Mouse (Mus musculus) ES-Bruce4 (cell line): ENCODE measurements around the gene Ssh1. TPM values are rescaled to one million over a fixed set of nuclear protein-coding genes. Genes with fewer than 3 reads are reported as not detected.

Source experiments
- H3K27ac ChIP-seq: 2 replicates; pipeline ENCODE4 v1.5.1; 2012; ENCODE audit warnings: low read length, inconsistent platforms; ENCODE audit not compliant: insufficient read depth
- H3K27me3 ChIP-seq: 2 replicates; pipeline ENCODE4 v1.6.1; 2012; ENCODE audit warnings: mild to moderate bottlenecking, low read length, inconsistent platforms; ENCODE audit not compliant: control insufficient read depth, poor library complexity, insufficient read depth, severe bottlenecking
- H3K36me3 ChIP-seq: 2 replicates; pipeline ENCODE4 v1.6.1; 2012; ENCODE audit warnings: inconsistent platforms, mild to moderate bottlenecking, low read length, moderate library complexity; ENCODE audit not compliant: control insufficient read depth, poor library complexity, insufficient read depth, severe bottlenecking
- H3K4me1 ChIP-seq: one replicate; pipeline ENCODE4 v1.8.1; 2011; ENCODE audit warnings: low read length; ENCODE audit not compliant: control insufficient read depth, insufficient read depth
- H3K4me3 ChIP-seq: 2 replicates; pipeline ENCODE4 v1.5.1; 2011; ENCODE audit warnings: low read depth, mild to moderate bottlenecking, low read length
- H3K9ac ChIP-seq: 2 replicates; pipeline ENCODE4 v1.6.1; 2012; ENCODE audit warnings: low read depth, mild to moderate bottlenecking, inconsistent platforms; ENCODE audit not compliant: poor library complexity, severe bottlenecking
- H3K9me3 ChIP-seq: replicated peaks from 2 replicates; pipeline ENCODE4 v1.6.1; 2012; ENCODE audit warnings: mild to moderate bottlenecking, low read length, inconsistent platforms; ENCODE audit not compliant: control insufficient read depth, poor library complexity, insufficient read depth, severe bottlenecking
- CTCF ChIP-seq: IDR thresholded peaks from one replicate; pipeline ENCODE4 v1.8.1; 2011; ENCODE audit warnings: low read depth, low read length
- EP300 ChIP-seq: IDR thresholded peaks from 2 replicates; pipeline ENCODE4 v1.6.1; 2011; ENCODE audit warnings: low read depth, low read length; ENCODE audit not compliant: insufficient read depth
- POLR2A ChIP-seq: IDR thresholded peaks from one replicate; pipeline ENCODE4 v1.8.1; 2011; ENCODE audit warnings: low read length; ENCODE audit not compliant: insufficient read depth
- polyA plus RNA-seq: library from polyadenylated mRNA; stranded (reverse); fragments of >200 nt; gene quantifications from 2 replicates; pipeline ENCODE4 v1.2.4, GENCODE M21; 2011; ENCODE audit warnings: low read depth; ENCODE audit not compliant: missing spikeins, insufficient read depth, insufficient read length

The Ssh1 gene
- polyA plus RNA-seq, 1 experiment: 23.5 TPM

DNA sequence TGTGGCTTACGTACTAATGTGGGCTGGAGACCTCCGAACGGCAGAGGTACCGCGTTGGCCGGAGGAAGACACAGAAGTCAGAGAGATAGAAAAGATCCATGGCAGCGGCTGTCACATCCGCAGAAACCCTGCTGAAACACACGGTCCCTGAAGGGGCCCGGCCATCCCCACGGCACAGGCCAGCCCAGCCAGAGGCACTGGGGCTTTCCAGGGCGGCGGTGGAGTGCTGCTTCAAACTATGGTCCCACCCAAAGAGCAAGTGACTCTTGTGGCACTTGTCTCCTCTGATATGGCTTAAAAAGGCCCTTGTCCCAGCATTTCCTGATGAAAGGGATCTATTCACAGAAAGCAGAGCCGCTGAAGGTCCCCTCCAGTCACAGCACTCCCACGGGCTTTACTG lies 19.1 kb downstream of the Ssh1 start:
- H3K27me3 ChIP-seq: no peaks in the 10 kb centered on the region
- no peaks in the 10 kb centered on the region; the same call in 1 of the 2 replicates for H3K9me3 ChIP-seq
- no peak overlapping the region for H3K9ac ChIP-seq
- H3K36me3 ChIP-seq: no peaks in the 10 kb centered on the region
- H3K4me3 ChIP-seq: no peak overlapping the region
- TF ChIP-seq POLR2A (no peak), CTCF (no peak), EP300 (no peak)
- peaks cover 18% of the 10 kb centered on the region for H3K4me1 ChIP-seq
- H3K27ac ChIP-seq: no peak overlapping the region

DNA sequence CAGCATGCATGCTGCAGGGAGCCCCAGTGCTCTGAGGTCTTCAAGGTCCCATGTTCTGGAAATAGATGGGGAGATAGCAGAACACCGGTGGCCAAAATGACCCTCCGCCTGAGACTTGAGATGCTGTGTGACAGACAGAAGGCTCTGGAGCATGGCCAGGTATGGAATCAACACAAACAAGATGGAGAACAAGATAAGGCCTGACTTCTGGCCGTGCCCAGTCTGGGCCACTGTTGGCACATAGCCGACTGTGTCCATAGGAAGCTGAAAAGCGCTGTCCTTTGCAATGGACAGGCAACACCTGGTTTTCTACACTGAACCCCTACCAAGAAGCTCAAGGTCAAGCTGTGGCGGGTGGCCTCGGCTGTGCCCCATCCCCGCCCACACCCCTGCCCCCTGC lies 19.9 kb downstream of the Ssh1 start:
- no peak for TF ChIP-seq EP300
- no peak for TF ChIP-seq POLR2A
- no peak for TF ChIP-seq CTCF
- no peaks in the 10 kb centered on the region for H3K36me3 ChIP-seq

DNA sequence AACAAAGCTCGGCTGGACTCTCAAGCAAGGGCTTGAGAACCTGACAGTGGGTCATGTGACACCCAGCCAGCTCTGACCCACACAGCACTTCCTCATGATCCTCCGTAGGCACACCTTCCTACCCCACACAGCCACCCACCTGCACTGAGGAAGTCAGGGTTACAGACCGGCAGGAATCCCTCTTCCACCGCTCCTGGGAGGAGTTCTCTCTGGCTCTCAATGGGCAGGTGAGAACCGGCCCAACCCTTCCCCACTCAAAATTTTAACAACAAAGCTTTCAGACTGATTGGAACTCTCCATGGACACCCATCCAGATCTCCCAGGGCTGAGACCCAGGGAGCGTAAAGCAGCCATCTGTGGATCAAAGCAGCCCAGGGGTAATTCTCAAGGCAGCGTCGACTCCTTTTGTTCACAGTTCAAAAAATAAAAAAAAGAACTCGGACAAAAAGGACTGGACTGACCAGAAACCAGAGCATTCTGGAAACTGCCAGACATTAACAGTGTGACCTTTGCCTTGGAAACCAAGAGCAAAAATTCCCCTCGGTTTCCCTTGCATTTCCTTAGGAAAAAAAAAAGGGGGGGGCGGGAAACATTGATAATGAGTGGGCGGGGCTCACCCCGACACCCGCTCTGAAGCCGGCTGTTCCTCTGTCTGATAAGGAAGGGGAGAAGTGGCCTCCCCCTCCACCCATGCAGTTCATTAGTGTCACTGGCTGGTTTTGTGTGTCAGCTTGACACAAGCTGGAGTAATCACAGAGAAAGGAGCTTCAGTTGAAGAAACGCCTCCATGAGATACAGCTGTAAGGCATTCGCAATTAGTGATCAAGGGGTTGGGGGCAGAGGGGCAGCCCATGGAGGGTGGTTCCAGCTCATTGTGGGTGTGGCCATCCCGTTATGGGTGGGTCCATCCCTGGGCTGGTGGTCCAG lies 20.8 kb downstream of the Ssh1 start:
- Histone ChIP-seq H3K9ac (no peak overlapping the region), H3K4me1 (peaks cover 18% of the 10 kb centered on the region), H3K27me3 (no peaks in the 10 kb centered on the region), H3K36me3 (no peaks in the 10 kb centered on the region), H3K27ac (peak overlapping the region; percentile 1), H3K4me3 (no peak overlapping the region), H3K9me3 (no peaks in the 10 kb centered on the region)
- TF ChIP-seq EP300 (peak; percentile 66; the same call in 1 of the 2 replicates), POLR2A (no peak)

More for the DNA sequence above, 19.9 kb downstream of the Ssh1 start:
- H3K9me3 ChIP-seq: no peaks in the 10 kb centered on the region
- H3K27me3 ChIP-seq: no peaks in the 10 kb centered on the region
- H3K4me1 ChIP-seq: peaks cover 18% of the 10 kb centered on the region
- no peak overlapping the region for H3K27ac ChIP-seq
- H3K4me3 ChIP-seq: no peak overlapping the region
- no peak overlapping the region for H3K9ac ChIP-seq

DNA sequence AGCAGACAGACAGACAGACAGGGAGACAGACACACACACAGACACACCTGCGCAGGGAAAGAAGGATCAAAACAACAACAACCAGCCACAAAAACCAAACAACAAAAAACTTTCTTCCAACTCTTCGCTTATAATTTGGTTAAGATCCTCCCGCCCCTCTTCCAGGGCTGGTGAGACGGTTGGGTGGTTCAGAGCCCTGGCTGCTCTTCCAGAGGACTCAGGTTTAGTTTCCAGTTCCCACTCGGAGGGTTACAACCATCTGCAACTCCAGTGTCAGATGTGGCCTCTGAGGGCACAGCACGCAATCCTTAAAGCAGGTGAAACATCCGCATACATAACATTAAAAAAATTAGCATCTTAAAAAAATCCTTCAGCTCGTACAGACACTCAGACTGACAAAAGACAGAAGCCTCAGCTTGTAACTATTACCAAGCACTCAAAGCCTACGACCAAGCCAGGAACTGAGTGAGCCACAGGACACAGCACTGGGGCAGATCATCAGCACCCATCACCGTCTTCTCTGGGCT lies 22.2 kb downstream of the Ssh1 start:
- Histone ChIP-seq H3K36me3 (no peaks in the 10 kb centered on the region), H3K4me3 (no peak overlapping the region), H3K27ac (0 out of 2 replicates have a peak overlapping the region, but pooled peaks have one; percentile 1), H3K27me3 (no peaks in the 10 kb centered on the region), H3K9ac (peak overlapping the region; percentile 13; the same call in 1 of the 2 replicates), H3K9me3 (no peaks in the 10 kb centered on the region), H3K4me1 (peaks cover 18% of the 10 kb centered on the region)
- no peak for TF ChIP-seq POLR2A
- TF ChIP-seq EP300: no peak
- no peak for TF ChIP-seq CTCF

DNA sequence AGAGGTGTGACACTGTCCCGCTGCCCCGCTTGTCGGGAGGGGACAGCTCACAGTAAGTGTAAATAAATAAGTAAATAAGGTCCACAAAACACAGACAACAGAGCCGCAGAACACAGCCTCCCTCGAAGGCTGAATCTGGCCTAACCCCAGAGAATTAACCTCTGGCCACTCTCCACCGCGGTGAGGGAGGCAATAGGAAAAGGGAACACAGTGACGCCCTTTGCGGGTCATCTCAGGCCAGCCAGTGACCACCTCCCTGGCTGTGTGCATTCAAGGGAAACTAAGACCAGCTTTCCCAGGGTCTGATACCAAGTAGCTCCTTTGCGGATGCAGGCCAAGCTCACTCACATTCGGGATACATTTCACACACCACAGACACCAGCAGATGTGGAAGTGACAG lies 25.3 kb downstream of the Ssh1 start:
- Histone ChIP-seq H3K4me1 (peaks cover 4% of the 10 kb centered on the region), H3K36me3 (no peaks in the 10 kb centered on the region), H3K9me3 (no peaks in the 10 kb centered on the region), H3K27ac (no peak overlapping the region), H3K27me3 (no peaks in the 10 kb centered on the region), H3K9ac (no peak overlapping the region), H3K4me3 (no peak overlapping the region)
- TF ChIP-seq EP300: no peak
- TF ChIP-seq CTCF: no peak
- no peak for TF ChIP-seq POLR2A
